Mouse (Mus musculus): ENCODE data around the gene Nfe2.

Nfe2 gene

DNA sequence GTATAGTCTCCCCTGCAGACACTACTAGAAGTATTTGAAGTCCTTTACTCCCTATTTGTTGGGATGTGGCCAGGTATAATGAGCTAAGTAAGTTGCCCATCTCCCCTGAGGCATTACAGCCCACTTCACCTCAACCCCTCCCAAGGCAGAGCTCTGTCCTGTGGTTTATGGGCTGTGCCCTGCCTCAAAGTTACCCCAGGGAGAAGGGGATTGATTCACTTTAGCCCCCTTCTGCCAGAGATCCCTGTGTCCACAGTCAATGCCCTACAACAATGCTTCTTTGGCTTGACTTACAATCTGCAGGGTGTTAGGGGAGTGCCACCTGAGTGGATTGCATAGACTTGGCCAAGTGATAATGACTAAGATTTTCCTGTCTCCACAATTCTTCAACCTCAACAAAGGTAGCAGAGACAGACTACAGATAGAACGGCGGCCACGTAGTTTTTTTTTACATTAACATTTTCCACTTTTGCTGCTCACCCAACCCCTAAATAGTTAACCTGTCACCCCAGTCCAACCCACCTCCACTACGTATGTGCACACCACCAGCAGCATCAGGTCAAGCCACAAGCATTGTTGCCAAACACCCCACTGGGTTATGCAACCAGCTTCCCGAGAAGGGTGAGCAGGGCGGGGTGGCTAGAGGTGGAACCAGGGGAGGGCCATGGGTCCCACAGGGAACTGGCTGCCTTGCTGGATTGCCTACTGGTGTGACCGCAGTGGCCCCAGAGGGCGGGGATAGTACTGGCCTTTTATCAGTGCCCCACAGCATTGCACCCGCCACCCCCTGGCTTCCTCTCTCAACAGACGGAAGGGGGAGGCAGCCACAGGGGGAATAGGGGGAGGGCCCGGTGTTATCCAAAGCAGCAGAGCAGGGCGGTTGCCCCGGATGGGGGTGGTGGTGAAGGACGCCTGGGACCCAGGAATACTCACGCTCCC, at the start of gene Nfe2:
Nfe2 (minus strand) TSS at position 614 of the 939 bp plus-strand sequence.
- peak; percentile 91 to 95 for DNase-seq (ENCODE audit: low read depth in 1 of 2, low spot score in 2 of 2)

DNA sequence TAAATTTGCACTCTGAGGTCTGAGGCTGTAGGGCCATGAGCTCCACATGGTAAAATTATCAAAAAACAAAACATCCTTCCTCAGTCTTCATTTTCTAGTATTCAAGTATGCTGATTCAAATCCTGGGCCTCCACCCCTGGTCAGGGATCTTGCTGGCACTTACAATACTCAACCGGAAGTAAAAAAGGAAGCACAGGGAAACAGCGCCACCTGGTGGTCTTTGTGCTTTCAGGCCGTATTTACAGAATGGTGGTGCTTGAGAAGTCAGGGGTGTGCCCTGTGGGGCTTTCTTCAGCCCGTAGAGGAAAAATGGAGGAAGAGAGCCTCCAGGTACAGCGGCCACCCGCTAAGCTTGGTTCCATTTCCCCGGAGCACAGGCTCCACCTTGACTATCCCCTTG, 48.9 kb upstream of the Nfe2 start:
- DNase-seq (ENCODE audit: low read depth in 1 of 2, low spot score in 2 of 2) = peak; percentile 76 to 88

DNA sequence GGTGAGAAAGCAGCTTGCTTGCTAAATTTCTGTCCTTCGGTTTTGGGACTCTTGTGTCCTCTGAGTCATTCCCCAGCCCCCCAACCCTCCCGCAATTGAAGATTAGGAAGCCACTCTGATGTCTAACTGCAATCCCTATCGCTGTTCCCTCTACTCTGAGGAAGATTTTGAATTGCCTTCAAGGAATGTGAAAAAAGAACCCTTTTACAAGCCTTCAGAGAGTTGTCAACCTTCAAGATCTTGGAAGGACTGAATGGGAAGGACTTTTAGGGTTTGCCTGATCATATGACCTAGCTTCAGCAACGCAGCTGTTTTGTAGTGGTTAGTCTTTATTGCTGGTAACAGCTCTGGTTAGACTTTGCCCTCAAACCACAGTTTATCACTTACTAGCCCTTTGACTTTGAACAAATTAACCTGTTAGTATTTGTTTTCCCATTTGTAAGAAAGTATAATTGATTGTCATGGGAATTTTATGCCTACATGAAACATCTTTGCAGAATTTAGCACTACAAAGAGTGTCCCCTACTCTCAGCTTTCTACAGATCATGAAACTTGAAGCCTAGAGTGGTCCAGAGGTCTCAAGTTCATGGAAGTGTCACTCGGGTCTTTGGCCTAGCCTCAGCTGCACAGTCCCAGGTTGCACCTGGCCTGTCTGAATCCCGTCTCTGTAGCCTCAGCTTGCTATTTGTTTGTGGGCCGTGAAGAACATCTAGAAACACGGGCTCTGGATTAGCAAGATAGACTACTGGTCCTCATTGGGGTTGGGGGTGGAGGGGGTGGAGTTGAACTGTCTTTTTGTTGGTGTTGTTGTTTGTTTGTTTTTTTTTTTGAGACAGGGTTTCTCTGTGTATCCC, 47.8 kb upstream of the Nfe2 start:
- DNase-seq (ENCODE audit: low read depth in 1 of 2, low spot score in 2 of 2) = no peak

DNA sequence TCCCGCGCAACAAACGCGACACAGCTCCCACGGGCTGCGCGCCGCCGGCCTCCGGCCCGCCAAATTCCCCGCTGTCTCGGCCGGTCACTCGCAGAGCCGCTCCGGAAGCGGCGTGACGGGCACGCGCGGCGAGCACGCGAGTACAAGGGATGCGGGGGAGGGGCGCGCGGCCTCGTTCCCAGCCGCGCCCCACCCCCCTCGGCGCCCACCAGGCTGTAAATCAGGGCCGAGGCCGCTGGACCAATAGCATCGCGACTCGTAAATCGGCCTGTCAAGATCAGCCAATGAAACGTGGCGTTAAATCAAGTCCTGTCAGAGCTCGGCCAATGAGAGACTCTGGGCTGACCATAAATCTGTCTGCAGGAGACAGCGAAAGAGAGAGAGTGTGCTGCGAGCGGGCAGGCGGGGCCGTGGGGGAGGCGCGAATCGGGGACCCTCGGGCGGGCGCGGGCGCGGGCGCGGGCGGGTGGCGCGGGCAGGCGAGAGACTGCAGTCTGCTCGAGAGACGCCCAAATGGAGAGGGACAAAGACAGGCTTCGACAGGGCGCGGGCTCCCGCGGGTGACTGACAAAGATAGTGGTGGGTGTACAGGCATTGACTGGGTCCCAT, 47.0 kb upstream of the Nfe2 start:
- peak; percentile 60 to 61 for DNase-seq (ENCODE audit: low read depth in 1 of 2, low spot score in 2 of 2)

DNA sequence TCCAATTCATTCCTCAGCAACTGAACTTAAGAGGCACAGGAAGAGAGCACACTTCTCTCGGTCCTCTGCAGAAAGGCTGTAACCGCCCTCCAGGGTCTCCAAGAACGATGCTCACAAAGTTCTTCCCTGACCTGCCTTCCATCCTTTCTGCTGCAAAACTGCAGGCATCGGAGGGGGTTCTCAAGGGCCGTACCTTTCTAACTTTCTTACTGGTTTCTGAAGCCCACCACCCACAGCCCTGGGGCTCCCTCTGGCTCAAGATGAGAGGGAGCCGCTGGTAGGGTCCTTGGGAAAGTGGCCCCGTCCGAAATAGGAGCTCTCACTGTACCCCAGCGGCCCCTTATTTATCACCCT, 46.4 kb upstream of the Nfe2 start:
- DNase-seq (ENCODE audit: low read depth in 1 of 2, low spot score in 2 of 2) = no peak

DNA sequence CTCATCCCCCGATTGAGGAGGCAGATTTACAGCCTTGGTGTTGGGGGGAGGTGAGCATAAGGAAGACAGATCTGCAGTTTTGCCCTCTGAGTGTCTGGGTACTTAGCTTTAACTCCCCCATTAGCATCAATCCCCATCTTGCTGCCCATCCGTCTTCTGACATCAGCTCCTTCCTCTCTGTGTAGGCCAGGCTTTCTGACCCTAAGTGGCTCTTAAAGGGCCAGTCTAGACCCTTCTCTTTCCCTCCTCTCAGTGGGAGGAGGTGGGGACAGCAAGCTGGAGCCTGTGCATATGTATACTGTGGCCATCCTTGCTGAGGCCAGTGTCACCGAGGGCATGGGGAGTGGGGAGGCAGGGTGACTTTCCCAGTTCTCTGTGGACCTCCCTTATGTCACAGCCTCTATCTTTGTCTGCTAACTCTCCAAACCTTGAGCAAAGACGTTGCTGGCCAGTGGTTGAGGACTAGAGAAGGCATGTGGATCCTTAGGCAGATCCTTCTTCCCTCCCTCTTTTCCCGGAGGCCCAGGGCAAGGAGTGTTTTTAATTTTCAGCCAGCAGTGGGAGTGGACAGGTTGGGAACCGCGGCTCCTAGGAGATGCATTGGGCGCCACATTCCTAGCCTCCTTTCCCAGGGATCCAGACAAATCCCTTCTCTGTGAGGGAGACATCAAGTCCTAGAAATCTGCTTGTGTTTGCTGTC, 45.9 kb upstream of the Nfe2 start:
- no peak for DNase-seq (ENCODE audit: low read depth in 1 of 2, low spot score in 2 of 2)

DNA sequence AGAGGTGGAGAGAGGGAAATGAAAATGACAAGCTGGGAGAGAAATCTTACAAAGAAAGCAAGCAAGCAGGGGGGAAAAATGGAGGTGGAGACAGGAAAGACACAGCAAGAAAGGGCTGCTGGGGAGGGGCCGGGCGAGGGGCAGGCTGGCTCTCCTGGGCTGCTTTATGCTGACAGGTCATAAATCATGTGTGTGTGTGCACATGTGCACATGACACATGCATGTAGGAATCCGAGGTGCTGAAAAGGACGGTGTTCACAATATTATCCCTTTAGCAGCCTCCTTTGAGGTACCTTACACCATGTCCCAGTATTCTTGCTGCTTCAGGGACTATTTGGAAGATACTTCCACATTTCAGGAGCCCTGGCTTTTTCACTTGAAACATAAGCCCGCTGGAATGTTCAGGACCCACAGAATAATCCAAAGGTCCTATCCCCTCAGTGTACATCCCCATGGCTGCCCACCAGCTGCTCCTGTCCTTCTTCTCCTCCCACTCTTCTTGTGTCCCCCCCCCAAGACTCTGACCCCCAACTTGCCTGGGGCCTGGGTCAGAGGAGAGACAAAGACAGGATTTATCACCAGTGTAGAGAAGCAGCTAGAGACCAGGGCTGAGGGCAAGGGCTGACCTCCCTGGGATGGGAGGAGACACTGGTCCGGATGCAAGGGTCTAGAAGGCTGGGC, 44.3 kb upstream of the Nfe2 start:
- DNase-seq (ENCODE audit: low read depth in 1 of 2, low spot score in 2 of 2) = no peak

DNA sequence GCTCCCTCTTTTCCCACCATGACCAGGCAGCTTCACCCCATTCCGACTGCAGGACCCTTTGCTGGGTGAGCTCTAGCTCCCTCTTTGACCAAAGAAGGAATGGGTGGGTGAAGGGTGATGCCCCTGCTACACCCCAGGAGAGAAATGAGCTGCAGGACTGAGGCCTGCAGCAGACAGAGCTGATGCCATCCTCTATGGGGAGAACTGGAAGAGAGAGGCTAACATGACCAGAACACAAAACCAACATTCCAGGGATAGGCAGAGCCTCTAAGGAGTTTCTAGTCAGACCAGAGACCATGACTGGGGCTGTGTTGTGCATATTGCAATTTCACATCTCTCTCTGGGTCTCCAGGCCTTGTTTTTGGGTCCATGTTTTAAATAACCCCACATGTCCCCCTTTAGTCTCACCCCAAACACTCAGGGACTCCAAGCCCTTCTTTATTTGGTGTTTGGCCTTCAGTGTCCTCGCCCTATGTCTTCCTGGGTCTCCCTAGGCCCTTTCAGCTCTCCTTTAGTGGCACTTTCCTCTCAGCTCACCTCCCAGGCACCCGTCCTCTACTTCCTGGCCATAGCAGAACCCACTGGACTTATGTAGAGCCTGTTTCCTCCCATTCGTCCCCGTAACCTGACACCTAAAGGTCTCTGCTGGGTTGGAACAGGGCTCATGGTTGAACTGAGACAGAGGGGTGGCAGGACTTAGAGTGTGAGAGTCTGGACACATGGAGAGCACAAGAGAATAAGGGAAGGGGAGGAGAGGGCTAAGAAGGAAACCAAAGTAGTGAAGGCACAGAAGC, 43.5 kb upstream of the Nfe2 start:
- no peak for DNase-seq (ENCODE audit: low read depth in 1 of 2, low spot score in 2 of 2)

DNA sequence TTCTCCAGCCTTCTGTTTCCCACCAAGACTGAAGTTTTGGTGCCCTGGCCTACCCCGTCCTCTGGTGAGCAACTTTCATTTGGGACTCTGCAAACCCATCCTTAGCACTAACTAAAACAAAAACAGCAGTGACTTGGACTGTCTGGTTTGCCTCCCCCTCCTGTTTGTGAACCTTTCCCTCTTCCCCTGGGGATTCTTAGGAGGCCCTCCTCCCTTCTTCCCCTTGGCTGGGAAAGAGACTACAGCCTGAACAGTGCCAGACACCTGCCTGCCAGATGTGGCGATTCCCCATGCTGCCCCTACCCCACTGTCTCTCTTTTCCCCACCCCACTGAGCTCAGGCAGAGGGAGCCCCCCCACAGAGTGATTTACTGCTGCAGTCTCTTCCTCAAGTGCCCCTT, 42.8 kb upstream of the Nfe2 start:
- no peak for DNase-seq (ENCODE audit: low read depth in 1 of 2, low spot score in 2 of 2)

DNA sequence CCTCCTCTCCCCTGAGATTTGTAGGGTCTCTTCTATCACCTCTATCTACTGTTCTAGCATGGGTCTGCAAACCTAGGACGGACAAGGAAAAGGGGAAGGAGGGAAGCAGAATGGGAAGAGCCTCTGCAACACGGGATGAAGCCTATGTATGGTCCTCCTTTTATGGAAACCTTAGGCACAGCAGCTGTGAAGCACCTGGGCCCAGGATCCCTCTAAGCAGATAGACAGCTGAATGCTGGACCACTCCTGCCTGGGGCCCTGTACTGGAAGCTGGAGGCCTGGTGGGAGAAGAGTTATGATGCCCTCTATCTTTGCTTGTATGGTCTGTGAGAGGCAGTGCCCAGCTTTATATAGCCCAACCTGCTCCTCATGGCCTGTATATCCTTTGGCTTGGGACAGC, 42.4 kb upstream of the Nfe2 start:
- no peak for DNase-seq (ENCODE audit: low read depth in 1 of 2, low spot score in 2 of 2)

DNA sequence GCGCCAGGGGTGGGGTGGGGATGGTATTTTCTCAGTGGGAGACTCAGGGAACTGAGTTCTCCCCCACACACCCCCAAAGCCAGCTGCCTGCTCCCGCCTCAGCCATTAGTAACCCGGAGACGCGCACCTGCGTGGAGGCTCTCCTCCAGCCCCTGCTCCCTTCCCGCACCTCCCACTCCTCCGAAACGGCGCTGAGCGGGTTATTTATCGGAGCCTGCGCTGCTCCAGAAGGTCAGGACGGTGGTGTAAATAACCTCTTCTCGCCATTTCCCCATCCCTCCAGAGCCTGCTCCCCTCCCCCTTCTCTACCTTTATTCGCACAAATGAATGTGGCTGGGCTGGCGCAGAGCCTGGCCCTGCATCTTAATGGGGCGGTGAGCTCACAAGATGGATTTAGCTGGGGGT, 41.9 kb upstream of the Nfe2 start:
- DNase-seq (ENCODE audit: low read depth in 1 of 2, low spot score in 2 of 2) = no peak

DNA sequence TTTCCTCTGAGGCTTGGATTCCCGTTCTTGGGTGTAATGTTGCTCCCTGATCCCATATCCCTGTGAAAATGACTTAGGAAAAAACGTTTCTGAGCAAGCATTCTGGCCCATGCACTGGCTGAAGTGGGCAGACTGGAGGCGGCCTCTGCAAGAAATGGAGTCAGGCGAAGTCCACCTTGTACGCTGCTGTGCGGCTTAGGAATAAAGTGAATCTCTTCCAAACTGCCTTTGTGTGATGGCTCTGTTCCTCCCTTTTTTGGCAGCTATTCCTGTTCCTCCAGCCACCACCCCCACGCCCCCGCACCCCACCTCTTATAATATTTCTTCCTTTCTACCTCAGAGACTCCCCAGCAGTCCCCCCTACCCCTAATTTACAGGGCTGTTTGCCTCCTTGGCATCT, 41.4 kb upstream of the Nfe2 start:
- DNase-seq (ENCODE audit: low read depth in 1 of 2, low spot score in 2 of 2) = no peak

DNA sequence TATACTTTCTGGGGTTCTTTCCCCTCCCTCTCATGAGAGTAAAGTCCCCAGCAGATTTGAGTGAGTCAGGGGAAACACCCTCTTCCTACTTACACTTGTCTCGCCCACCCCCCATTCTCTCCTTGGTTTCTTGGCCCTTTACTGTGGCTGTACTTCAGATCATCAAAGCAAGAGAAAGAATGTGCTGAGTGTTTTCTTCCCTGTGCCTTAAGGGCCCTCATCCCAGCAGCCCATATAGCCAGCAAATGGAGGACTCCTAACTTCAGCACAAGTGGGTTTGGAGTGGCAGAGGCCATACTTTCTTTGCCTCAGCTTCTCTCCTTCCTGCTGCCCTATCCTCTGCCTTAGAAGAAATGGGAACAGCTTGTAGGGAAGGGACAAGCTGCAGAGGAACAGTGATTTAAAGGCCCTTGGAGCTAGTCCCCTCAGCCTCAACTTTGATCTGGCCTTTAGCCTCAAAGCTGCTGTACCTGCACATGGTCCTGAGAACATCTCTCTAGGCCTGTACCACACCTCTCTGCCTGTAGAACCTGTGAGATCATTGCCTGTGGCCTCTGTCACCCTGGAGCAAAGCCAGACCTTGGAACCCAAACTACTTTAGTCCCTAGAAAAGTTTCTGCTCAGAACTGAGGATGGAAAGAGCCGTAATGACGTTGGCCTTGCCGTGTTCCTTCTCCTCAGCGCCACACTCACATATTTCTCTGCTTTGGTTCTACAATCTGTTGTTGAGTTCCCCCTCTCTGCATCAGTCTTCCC, 40.8 kb upstream of the Nfe2 start:
- DNase-seq (ENCODE audit: low read depth in 1 of 2, low spot score in 2 of 2) = no peak

DNA sequence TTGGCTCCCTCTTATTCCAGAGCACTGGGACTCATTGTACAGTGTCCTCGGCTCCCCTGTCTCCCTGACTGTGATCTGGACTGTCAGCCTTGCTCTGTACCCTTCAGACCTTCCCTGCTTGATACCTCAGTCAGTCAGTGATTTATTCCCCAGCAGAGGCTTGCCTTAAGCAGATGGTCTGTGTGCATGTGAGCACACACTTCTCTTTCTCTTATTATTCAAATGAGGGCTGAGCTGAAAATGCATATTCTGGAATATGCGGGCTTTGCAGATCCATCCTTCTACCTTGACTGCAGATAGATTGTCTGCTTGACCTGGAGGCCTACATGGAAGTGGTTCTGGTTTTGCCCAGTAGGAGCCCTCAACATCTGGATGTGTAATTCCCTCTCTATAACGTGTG, 39.8 kb upstream of the Nfe2 start:
- DNase-seq (ENCODE audit: low read depth in 1 of 2, low spot score in 2 of 2) = no peak

DNA sequence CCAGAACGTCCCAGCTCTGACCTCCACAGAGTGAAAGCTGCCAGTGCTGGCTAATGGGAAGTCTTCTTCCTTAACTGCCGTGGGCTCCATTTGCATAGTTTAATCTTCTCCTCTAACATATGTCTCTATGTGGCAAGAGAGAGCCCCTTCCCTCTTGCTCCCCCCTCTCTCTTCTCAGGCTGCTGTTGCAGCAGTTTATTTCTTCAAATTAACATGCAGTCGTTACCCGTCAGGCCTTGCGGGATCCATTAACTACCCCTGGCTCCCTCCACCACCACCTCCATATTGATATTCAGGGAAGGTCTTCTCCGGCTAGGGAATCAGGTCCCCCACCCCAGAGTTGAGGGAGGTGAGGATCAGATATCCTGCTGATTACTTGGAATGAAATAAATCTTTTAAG, 39.1 kb upstream of the Nfe2 start:
- no peak for DNase-seq (ENCODE audit: low read depth in 1 of 2, low spot score in 2 of 2)

DNA sequence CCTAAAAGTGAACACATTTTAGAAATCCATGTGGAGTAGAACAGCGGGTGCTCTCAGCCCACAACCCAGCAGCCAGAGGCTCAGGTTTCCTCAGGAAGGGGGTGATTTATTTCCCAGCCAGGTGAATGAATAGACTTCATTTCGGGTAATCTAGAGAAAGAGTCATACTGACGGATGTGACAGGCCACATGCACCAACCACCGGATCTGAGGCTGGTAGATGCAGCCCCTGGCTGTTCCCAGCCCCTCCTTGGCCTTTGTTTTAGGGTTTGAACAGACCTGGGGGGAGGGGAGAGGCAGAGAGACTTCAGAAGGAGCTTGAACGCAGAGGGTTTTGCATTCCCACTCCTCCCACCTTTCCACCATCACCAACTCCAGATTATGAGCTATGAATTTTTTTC, 37.6 kb upstream of the Nfe2 start:
- no peak for DNase-seq (ENCODE audit: low read depth in 1 of 2, low spot score in 2 of 2)

DNA sequence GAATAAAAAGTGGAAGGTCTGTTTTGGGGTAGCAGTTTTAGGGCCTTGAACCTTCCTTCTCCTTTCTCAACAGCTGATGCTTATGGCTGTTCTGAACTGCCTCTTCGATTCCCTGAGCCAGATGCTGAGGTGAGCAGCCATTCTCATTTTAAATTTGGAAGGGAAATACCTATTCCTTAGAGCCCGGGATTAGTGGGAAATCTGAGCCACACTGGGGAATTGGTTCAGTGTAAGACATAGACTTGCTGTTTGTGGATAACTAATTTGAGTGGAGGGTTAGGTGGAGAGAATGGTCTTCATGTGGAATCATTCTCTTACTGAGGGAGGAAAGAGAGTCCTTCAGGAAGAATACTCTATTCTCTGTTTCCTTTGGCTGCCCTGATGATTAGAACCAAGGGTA, 36.4 kb upstream of the Nfe2 start:
- no peak for DNase-seq (ENCODE audit: low read depth in 1 of 2, low spot score in 2 of 2)

DNA sequence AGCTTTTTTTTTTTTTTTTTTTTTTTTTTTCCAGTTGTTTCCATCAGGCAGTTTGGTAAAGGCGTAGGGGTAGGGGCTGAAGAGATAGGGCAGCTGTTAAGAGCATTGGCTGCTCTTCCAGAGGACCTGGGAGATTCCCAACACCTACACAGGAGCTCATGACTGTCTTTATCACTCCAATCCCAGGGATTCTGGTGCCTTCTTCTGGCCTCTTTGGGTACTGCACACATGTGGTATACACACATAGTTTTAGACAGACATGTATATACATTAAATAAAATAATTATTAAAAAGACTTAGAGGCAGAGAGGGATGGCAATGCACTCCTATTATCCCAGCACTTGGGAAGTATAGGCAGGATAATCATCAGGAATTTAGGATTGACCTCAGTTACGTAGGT, 35.2 kb upstream of the Nfe2 start:
- DNase-seq (ENCODE audit: low read depth in 1 of 2, low spot score in 2 of 2) = no peak

DNA sequence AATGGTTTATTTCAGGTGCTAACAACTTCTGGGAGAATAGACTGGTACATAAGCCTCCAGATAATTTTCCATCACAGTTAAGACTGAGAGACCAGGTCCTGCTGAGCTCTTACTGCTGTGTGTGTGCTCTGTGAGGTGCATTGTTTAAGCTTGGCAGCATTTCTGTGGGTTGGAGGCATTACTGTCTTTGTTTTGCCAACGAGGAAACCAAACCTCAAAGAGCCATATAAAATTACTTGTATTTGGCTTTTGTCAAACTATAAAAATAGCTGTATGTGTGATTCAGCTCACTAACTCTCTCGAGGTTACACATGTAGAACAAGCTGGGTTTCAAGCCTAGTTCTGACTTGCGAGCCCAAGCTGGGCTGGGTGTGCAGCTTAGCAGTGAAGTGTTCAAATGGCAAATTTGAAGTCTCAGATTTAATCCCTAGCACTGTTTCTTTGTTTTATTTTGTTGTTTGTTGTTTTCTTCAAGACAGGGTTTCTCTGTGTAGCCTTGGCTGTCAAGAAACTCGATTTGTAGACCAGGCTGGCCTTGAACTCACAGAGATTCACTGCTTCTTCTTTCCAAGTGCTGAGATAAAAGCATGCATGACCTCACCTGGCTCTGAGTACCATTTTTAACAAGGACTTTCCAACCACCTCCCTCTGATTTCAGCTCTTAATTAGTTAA, 34.6 kb upstream of the Nfe2 start:
- no peak for DNase-seq (ENCODE audit: low read depth in 1 of 2, low spot score in 2 of 2)
